Mouse (Mus musculus) MEL-GATA-1-ER (cell line): ENCODE data around the gene C2cd4a.

Experiments used
- DNase-seq: peaks from one replicate; pipeline ENCODE4 v3.0.0-alpha.2; 2012; ENCODE audit warnings: low read depth; ENCODE audit errors: extremely low read depth

Gene C2cd4a

GRCm38 (mm10) chr9:67834535-67834934 lies 2.4 kb upstream of the C2cd4a start:
- no peak for DNase-seq

GRCm38 (mm10) chr9:67831359-67832045 lies 628 bp downstream of the C2cd4a start:
- DNase-seq: no peak

GRCm38 (mm10) chr9:67830411-67831358 lies 1.4 kb downstream of the C2cd4a start:
- no peak for DNase-seq

DNA sequence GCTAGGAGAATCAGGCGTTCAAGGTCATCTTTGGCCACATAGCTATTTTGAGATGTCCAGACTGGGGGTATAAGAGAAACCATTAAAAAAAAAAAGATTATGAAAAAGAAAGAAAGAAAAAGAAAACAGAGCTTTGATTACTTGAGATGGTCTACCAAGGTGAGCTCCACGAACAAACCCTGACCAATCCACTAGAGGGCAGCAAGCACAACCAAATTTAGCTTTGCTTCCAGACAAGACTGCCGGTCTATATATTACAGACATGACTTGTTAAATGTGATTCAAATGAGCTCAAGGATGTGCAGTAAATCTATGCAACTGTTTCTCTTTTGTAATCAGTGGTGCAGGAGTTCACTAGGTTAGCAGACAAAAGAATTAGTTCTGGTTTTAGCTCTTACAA lies 3.9 kb downstream of the C2cd4a start:
- DNase-seq: peak; percentile 31

GRCm38 (mm10) chr9:67825527-67825926 lies 6.6 kb downstream of the C2cd4a start:
- DNase-seq: no peak

GRCm38 (mm10) chr9:67823131-67823530 lies 9.0 kb downstream of the C2cd4a start:
- no peak for DNase-seq

DNA sequence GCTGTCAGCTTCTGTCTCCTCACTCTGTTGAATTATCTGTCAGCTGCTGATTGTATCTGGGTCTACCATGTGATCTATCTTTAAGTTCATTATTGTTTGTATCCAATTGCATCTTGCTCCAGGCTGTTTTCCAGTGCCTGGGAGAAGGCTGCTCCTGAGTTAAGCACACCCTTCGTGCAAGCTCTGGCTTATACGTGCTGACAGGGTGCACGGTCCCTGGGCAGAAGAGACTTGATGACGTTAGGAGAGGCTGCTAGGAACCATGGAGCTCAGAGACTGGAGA lies 13.5 kb downstream of the C2cd4a start:
- no peak for DNase-seq

DNA sequence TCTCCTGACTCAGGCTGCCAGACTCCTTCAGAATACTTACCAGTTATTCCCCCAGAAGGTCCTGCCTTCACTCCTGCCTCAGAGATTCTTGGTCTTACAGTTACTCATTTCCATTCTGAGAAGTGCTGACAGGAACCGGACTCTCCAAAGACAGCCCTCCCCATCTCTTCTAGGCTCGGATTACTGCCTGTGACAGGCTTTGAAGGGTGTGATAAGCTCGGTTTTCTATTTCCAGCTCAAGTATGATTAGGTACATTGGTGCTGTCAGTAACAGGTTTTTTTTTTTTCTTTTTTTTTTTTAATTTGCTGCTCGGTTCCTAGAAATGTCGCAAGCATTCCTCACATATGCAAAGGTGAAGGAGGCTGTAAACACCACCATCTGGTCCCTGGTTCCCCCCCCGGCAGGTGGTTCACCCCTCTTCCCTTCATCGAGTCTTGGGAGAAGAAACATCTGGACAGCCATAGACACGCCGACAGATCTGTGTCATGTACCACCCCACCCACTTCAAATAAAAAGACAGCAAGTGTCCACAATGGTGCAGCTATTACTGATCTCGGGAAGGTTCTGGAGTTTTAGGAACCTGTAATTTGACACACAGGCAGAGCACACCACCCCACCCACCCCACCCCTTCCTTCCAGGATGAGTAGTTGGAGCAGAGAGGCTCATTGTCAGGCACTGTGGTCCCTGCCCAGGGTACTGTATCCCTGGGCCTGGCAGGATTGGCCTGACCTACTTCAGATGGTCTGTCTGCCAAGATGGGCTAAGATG lies 14.0 kb downstream of the C2cd4a start:
- DNase-seq: no peak

GRCm38 (mm10) chr9:67816172-67816928 lies 15.8 kb downstream of the C2cd4a start:
- DNase-seq: no peak

DNA sequence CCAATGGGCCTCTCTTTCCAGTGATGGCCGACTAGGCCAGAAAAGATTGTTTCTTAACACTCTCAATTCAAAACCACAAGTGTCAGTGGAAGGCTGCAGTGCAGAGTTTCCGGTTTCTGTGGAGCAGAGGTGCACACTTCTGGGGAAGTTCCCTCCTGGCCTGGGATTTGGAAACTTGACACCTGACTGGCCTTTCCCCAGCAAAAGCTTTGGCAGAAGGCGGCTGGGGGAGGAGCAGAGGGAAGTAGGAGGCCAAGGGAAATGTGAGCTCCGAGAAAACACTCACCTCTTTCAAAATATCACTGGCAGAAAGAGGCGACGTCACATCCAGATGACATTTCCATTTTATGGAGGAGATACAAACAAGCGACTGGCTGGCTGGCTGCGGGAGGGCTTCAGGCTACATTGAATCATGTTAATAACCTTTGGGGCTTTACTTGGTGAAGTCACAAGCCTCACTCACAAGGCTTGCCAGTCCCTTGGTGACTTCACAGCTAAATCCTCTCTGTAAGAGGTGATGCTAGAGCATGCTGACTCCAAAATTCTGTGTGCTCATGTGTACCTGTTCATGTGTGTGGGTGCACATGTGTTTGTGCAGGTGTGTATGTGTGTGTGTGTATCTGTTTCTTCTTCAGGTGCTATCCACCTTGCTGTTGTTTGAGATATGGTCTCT lies 18.3 kb downstream of the C2cd4a start:
- DNase-seq: no peak

DNA sequence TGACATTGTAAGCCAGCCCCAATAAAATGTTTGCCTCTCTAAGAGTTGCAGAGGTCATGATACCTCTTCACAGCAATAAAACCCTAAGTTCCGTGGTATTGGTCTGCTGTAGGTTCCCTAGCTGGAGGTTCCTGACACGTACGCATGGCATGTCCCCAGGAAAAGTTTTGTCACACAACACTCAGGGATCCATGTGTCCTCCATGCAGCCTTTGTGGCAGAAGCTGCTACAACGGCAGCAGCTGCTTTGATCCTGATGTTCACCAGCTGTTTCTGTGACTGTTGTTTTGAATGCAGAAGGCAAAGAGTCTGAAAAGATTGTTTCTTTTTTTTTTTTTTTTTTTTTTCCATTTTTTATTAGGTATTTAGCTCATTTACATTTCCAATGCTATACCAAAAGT lies 19.0 kb downstream of the C2cd4a start:
- no peak for DNase-seq

DNA sequence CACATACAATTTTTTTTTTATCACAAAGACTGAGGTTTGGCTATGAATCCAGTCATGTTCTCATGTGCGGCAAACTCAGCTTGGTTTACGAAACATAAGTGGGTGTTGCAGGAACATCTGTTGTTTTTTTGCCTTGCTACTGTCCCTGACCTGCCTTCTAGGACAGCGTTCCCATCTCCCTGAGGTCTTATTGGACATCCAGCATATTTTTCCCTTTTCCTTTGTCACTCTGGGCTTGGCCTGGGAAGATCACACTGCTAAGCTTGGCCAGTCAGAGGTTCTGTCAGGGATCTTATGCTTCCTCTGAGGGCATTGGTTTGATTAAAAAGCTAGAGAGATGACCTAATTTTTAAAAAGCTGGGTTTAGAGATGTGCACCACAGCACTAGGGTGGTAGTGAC lies 21.0 kb downstream of the C2cd4a start:
- DNase-seq: no peak

DNA sequence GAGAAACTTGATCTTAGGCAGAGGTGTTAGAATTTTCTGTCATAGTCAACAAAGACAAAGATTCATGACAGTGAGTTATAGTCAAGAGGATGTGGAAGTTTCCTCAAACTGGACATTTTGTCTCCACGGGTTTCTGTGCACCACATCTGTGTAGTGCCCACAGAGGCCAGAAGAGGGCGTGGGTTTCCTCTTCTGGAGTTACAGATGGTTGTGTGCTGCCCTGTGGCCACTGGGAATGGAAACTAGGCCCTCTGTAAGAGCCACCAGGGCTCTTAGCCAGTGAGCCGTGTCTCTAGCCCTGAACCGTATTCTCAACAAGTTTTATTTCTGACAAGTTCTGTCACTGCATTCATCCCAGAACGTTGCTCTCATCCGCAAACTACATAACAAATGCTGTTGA lies 21.6 kb downstream of the C2cd4a start:
- DNase-seq: no peak

- DNase-seq: no peak
Measured at GRCm38 (mm10) chr9:67807000-67807399, 25.1 kb downstream of the C2cd4a start.

GRCm38 (mm10) chr9:67802241-67802640 lies 29.9 kb downstream of the C2cd4a start:
- peak; percentile 38 for DNase-seq

DNA sequence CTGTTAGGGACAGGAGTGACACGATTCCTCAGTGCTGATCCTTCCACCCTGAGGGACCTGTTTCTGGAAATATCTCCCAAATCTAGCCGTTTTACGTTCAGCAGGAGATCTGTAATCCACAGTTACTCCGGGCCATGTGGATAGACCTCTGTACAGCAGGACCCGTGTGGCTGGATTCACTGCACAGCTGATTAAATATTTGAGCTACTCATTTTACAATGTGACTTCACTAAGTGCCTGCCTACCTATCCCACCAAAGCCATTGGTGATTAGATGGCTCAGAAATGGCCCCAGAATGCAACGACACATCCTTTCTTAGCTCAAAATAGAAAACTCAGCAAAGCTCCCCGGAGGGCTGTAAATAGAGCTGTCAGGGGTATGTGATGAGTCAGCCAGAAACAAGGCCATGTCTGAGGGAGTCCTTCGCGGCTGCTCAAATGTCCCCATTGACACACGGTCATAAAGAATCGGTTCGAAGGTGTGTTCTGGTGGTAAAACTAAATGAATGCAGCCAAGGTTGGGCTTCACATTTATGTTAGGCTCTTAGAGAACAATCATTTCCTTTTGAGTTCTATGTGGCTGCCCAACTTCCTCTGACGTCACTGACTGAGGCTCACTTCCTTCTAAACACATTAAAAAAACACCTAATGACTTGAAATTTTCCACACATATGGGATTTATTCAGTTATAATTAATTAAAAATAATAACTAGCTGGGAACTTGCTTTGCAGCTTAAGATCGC lies 32.9 kb downstream of the C2cd4a start:
- no peak for DNase-seq

GRCm38 (mm10) chr9:67795205-67795675 lies 36.9 kb downstream of the C2cd4a start:
- no peak for DNase-seq

DNA sequence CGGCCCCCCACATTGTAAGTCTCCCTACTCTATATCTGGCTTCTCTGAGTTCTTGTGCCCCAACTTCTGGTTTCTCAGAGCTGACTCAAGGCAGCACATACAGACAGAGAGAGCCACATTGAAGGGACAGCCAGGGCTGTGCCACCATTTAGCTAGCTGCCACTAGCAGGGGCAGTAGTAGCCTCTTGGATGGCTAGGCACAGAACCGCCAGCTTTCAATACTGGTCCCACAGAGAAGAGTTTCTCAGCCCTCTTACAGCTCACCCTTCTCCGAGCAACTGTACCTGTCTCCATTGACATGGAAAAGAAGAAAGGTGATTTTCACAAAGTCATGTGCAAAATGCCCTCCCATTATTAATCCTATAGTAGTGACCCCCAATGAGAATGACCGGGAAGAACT lies 37.5 kb downstream of the C2cd4a start:
- DNase-seq: no peak

DNA sequence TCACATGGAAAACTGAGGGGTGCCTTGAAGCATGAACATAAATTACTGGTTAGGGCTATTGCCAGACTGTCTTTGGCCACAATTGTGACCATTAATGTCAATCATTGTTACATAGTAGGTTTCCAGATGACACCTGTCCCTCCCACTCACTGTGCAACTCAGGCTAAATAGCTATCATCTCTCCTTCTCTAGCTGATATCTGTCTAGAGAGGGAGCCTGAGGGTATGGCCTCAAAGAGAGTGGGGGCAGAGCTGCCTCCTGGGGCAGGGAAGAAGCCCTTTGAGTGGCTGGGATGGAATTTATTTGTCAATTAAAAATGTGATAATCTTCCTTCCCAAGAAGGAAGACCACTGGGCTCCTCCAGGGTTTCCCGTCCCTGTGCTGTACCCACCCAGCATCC lies 37.9 kb downstream of the C2cd4a start:
- DNase-seq: no peak

GRCm38 (mm10) chr9:67793501-67793900 lies 38.6 kb downstream of the C2cd4a start:
- DNase-seq: no peak
